Mouse (Mus musculus): ENCODE results near the gene 4430402I18Rik. TPM values are rescaled to one million over a fixed set of nuclear protein-coding genes. Genes with fewer than 3 reads are reported as not detected.

The 4430402I18Rik gene
- polyA plus RNA-seq, 1 experiment: 0.09 TPM

- Histone ChIP-seq H3K4me3 (ENCODE audit: extremely low read depth, insufficient read depth, insufficient read length) (no peak overlapping the region), H3K36me3 (ENCODE audit: control insufficient read depth, insufficient read depth, low read length) (no peaks in the 10 kb centered on the region), H3K27me3 (ENCODE audit: control insufficient read depth, insufficient read depth, low read length) (no peaks in the 10 kb centered on the region), H3K27ac (ENCODE audit: insufficient read depth, low read length) (no peak overlapping the region), H3K4me1 (ENCODE audit: control insufficient read depth, insufficient read depth, insufficient read length) (no peaks in the 10 kb centered on the region)
- no peak for DNase-seq (ENCODE audit: low read depth in 1 of 2, low spot score in 2 of 2)
- WGBS: 87% methylated on average over 5 of the region's 5 CpGs
- no peak for TF ChIP-seq CTCF (IDR thresholded peaks at IDR 0.05; ENCODE audit: extremely low read depth, insufficient read depth, insufficient read length, insufficient replicate concordance)
- no peak for TF ChIP-seq POLR2A (IDR thresholded peaks at IDR 0.05; ENCODE audit: low read depth, low read length)
Observed at GRCm38 (mm10) chr19:28926366-28926765, 41.2 kb downstream of the 4430402I18Rik start.

- H3K36me3 ChIP-seq (ENCODE audit: control insufficient read depth, insufficient read depth, low read length): no peaks in the 10 kb centered on the region
- no peak for DNase-seq (ENCODE audit: low read depth in 1 of 2, low spot score in 2 of 2)
- H3K27ac ChIP-seq (ENCODE audit: insufficient read depth, low read length): no peak overlapping the region
Observed at GRCm38 (mm10) chr19:28917839-28918238, 49.8 kb downstream of the 4430402I18Rik start.

GRCm38 (mm10) chr19:28916492-28916891, 51.1 kb downstream of the 4430402I18Rik start:
- Histone ChIP-seq H3K27ac (ENCODE audit: insufficient read depth, low read length) (no peak overlapping the region), H3K27me3 (ENCODE audit: control insufficient read depth, insufficient read depth, low read length) (no peaks in the 10 kb centered on the region), H3K4me1 (ENCODE audit: control insufficient read depth, insufficient read depth, insufficient read length) (no peaks in the 10 kb centered on the region), H3K4me3 (ENCODE audit: extremely low read depth, insufficient read depth, insufficient read length) (no peak overlapping the region), H3K36me3 (ENCODE audit: control insufficient read depth, insufficient read depth, low read length) (no peaks in the 10 kb centered on the region)
- no peak for DNase-seq (ENCODE audit: low read depth in 1 of 2, low spot score in 2 of 2)
- WGBS: 77% methylated on average over 4 of the region's 4 CpGs
- no peak for TF ChIP-seq POLR2A (IDR thresholded peaks at IDR 0.05; ENCODE audit: low read depth, low read length)
- no peak for TF ChIP-seq CTCF (IDR thresholded peaks at IDR 0.05; ENCODE audit: extremely low read depth, insufficient read depth, insufficient read length, insufficient replicate concordance)

More at GRCm38 (mm10) chr19:28917839-28918238, 49.8 kb downstream of the 4430402I18Rik start:
- TF ChIP-seq CTCF (IDR thresholded peaks at IDR 0.05; ENCODE audit: extremely low read depth, insufficient read depth, insufficient read length, insufficient replicate concordance) (no peak), POLR2A (IDR thresholded peaks at IDR 0.05; ENCODE audit: low read depth, low read length) (no peak)
- H3K27me3 ChIP-seq (ENCODE audit: control insufficient read depth, insufficient read depth, low read length): no peaks in the 10 kb centered on the region
- H3K4me1 ChIP-seq (ENCODE audit: control insufficient read depth, insufficient read depth, insufficient read length): no peaks in the 10 kb centered on the region
- H3K4me3 ChIP-seq (ENCODE audit: extremely low read depth, insufficient read depth, insufficient read length): no peak overlapping the region
- WGBS: 67% methylated on average over 5 of the region's 5 CpGs

GRCm38 (mm10) chr19:28915602-28916250, 51.9 kb downstream of the 4430402I18Rik start:
- Histone ChIP-seq H3K4me3 (ENCODE audit: extremely low read depth, insufficient read depth, insufficient read length) (no peak overlapping the region), H3K36me3 (ENCODE audit: control insufficient read depth, insufficient read depth, low read length) (no peaks in the 10 kb centered on the region), H3K27me3 (ENCODE audit: control insufficient read depth, insufficient read depth, low read length) (no peaks in the 10 kb centered on the region), H3K27ac (ENCODE audit: insufficient read depth, low read length) (no peak overlapping the region), H3K4me1 (ENCODE audit: control insufficient read depth, insufficient read depth, insufficient read length) (no peaks in the 10 kb centered on the region)
- WGBS: 72% methylated on average over 2 of the region's 2 CpGs
- TF ChIP-seq POLR2A (IDR thresholded peaks at IDR 0.05; ENCODE audit: low read depth, low read length): no peak
- TF ChIP-seq CTCF (IDR thresholded peaks at IDR 0.05; ENCODE audit: extremely low read depth, insufficient read depth, insufficient read length, insufficient replicate concordance): no peak
- no peak for DNase-seq (ENCODE audit: low read depth in 1 of 2, low spot score in 2 of 2)

- DNase-seq (ENCODE audit: low read depth in 1 of 2, low spot score in 2 of 2): no peak
- 16% methylated on average over 6 of the region's 6 CpGs for WGBS
- no peak overlapping the region for H3K27ac ChIP-seq (ENCODE audit: insufficient read depth, low read length)
- H3K36me3 ChIP-seq (ENCODE audit: control insufficient read depth, insufficient read depth, low read length): no peaks in the 10 kb centered on the region
- H3K4me1 ChIP-seq (ENCODE audit: control insufficient read depth, insufficient read depth, insufficient read length): no peaks in the 10 kb centered on the region
- TF ChIP-seq CTCF (IDR thresholded peaks at IDR 0.05; ENCODE audit: extremely low read depth, insufficient read depth, insufficient read length, insufficient replicate concordance): no peak
- TF ChIP-seq POLR2A (IDR thresholded peaks at IDR 0.05; ENCODE audit: low read depth, low read length): no peak
- no peaks in the 10 kb centered on the region for H3K27me3 ChIP-seq (ENCODE audit: control insufficient read depth, insufficient read depth, low read length)
- H3K4me3 ChIP-seq (ENCODE audit: extremely low read depth, insufficient read depth, insufficient read length): no peak overlapping the region
Observed at GRCm38 (mm10) chr19:28914598-28914997, 53.0 kb downstream of the 4430402I18Rik start.

- Histone ChIP-seq H3K4me1 (ENCODE audit: control insufficient read depth, insufficient read depth, insufficient read length) (no peaks in the 10 kb centered on the region), H3K27me3 (ENCODE audit: control insufficient read depth, insufficient read depth, low read length) (no peaks in the 10 kb centered on the region), H3K4me3 (ENCODE audit: extremely low read depth, insufficient read depth, insufficient read length) (no peak overlapping the region), H3K36me3 (ENCODE audit: control insufficient read depth, insufficient read depth, low read length) (no peaks in the 10 kb centered on the region), H3K27ac (ENCODE audit: insufficient read depth, low read length) (no peak overlapping the region)
- TF ChIP-seq CTCF (IDR thresholded peaks at IDR 0.05; ENCODE audit: extremely low read depth, insufficient read depth, insufficient read length, insufficient replicate concordance) (no peak), POLR2A (IDR thresholded peaks at IDR 0.05; ENCODE audit: low read depth, low read length) (no peak)
- 92% methylated on average over 9 of the region's 9 CpGs for WGBS
- no peak for DNase-seq (ENCODE audit: low read depth in 1 of 2, low spot score in 2 of 2)
Observed at GRCm38 (mm10) chr19:28908693-28909092, 58.9 kb downstream of the 4430402I18Rik start.

- H3K36me3 ChIP-seq (ENCODE audit: control insufficient read depth, insufficient read depth, low read length): no peaks in the 10 kb centered on the region
- no peak overlapping the region for H3K4me3 ChIP-seq (ENCODE audit: extremely low read depth, insufficient read depth, insufficient read length)
- DNase-seq (ENCODE audit: low read depth in 1 of 2, low spot score in 2 of 2): no peak
- 83% methylated on average over 4 of the region's 4 CpGs for WGBS
- H3K27me3 ChIP-seq (ENCODE audit: control insufficient read depth, insufficient read depth, low read length): no peaks in the 10 kb centered on the region
- H3K4me1 ChIP-seq (ENCODE audit: control insufficient read depth, insufficient read depth, insufficient read length): no peaks in the 10 kb centered on the region
- no peak overlapping the region for H3K27ac ChIP-seq (ENCODE audit: insufficient read depth, low read length)
- no peak for TF ChIP-seq CTCF (IDR thresholded peaks at IDR 0.05; ENCODE audit: extremely low read depth, insufficient read depth, insufficient read length, insufficient replicate concordance)
Observed at GRCm38 (mm10) chr19:28908186-28908585, 59.4 kb downstream of the 4430402I18Rik start.
